Mouse (Mus musculus) embryonic facial prominence, embryonic 10.5 days (tissue): ENCODE measurements around the gene Trmt6. TPM values are rescaled to one million over a fixed set of nuclear protein-coding genes. Genes with fewer than 3 reads are reported as not detected.

Experiments
- DNase-seq: peaks from one replicate; pipeline ENCODE4 v3.0.0-alpha.2; 2017; ENCODE audit warnings: low spot score
- H3K27ac ChIP-seq: fragments of 300-500 bp; sonication (generic); replicated peaks from 2 replicates; pipeline ENCODE4 v1.5.1; 2016; ENCODE audit warnings: mild to moderate bottlenecking
- H3K27me3 ChIP-seq: fragments of 300-500 bp; sonication (generic); replicated peaks from 2 replicates; pipeline ENCODE4 v1.6.1; 2016; ENCODE audit warnings: low read depth, mild to moderate bottlenecking; ENCODE audit not compliant: poor library complexity, severe bottlenecking
- H3K36me3 ChIP-seq: fragments of 300-500 bp; sonication (generic); replicated peaks from 2 replicates; pipeline ENCODE4 v1.6.1; 2016; ENCODE audit warnings: mild to moderate bottlenecking, moderate library complexity
- H3K4me1 ChIP-seq: fragments of 300-500 bp; sonication (generic); 2 replicates; pipeline ENCODE4 v1.6.1; 2016
- H3K4me3 ChIP-seq: fragments of 300-500 bp; sonication (generic); 2 replicates; pipeline ENCODE4 v1.5.1; 2016; ENCODE audit warnings: mild to moderate bottlenecking, moderate library complexity
- H3K9me3 ChIP-seq: fragments of 300-500 bp; sonication (generic); 2 replicates; pipeline ENCODE4 v1.6.1; 2016; ENCODE audit warnings: mild to moderate bottlenecking
- WGBS: fragments of 180-500 bp; shearing (Covaris S2); methylation state at CpG from one replicate; pipeline ENCODE4 v1.1.7; 2016; 5-methylcytosine and 5-hydroxymethylcytosine counted together
- polyA plus RNA-seq: library from polyadenylated mRNA; unstranded; fragments of >200 nt; fragmentation: Nextera tagmentation; extraction: Ambion mirVana; gene quantifications from 2 replicates; pipeline ENCODE4 v1.2.1, GENCODE M21; 2016

The Trmt6 gene
- polyA plus RNA-seq, result 47.4 and 51.1 TPM in 2 replicates

GRCm38 (mm10) chr2:132815608-132816314, at the start of gene Trmt6, which contains the start of gene Mcm8:
Trmt6 (minus strand) TSS chr2:132816055.
Mcm8 (plus strand) TSS chr2:132816141.
- peaks cover 13% of the 10 kb centered on the region for H3K4me1 ChIP-seq
- no peaks in the 10 kb centered on the region for H3K27me3 ChIP-seq
- H3K4me3 ChIP-seq, result peak within 1 kb of the TSS; percentile 83
- under 1% methylated on average over 59 of the region's 59 CpGs for WGBS
- peak within 1 kb of the TSS; percentile 92 for H3K27ac ChIP-seq
- peaks cover 49% of the 10 kb centered on the region for H3K36me3 ChIP-seq
- no peaks in the 10 kb centered on the region for H3K9me3 ChIP-seq
- DNase-seq, result peak; percentile 96

DNA sequence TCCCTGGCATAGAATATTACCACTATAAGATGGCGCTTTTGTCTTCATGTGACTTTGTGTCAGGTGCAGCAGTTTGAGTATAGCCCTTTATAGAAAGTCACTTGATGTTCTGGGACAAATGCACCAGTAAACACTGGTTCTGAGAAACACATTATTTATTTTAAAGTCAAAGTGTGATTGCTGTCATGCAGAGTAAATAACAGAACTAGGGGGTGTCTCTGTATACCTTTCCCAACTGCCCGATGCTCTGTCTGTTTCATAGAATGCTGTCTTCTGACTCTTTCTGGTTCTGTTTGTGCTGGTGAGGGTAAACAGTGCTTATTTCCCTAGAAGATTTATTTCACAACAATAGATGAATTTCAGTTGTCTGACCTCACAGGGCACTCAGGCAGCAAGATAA, 47.5 kb upstream of the Trmt6 start:
- Histone ChIP-seq H3K9me3 (no peaks in the 10 kb centered on the region), H3K27ac (no peak overlapping the region), H3K36me3 (peaks cover 27% of the 10 kb centered on the region), H3K4me1 (no peaks in the 10 kb centered on the region), H3K4me3 (no peak overlapping the region), H3K27me3 (no peaks in the 10 kb centered on the region)
- no peak for DNase-seq
- 95% methylated on average over 2 of the region's 2 CpGs for WGBS

DNA sequence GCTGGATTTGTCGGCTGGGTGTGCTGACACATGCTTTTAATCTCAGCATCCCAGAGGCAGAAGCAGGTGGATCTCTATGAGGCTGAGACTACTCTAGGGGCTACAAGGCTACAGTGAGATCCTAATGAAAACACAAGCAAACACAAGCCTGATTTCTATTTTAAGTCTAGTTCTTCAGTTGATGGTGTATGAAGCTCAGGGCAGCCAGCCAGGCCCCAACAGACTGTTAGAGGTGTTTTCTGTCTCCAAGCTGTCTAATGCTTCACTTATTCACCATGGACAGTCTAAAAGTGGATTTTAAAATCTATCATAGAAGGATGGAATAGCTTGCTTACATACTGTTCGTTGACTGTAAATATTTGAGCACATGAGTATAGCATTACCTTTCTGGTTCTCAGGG, 45.6 kb upstream of the Trmt6 start:
- no peaks in the 10 kb centered on the region for H3K27me3 ChIP-seq
- WGBS, result 88% methylated on average over 2 of the region's 2 CpGs

DNA sequence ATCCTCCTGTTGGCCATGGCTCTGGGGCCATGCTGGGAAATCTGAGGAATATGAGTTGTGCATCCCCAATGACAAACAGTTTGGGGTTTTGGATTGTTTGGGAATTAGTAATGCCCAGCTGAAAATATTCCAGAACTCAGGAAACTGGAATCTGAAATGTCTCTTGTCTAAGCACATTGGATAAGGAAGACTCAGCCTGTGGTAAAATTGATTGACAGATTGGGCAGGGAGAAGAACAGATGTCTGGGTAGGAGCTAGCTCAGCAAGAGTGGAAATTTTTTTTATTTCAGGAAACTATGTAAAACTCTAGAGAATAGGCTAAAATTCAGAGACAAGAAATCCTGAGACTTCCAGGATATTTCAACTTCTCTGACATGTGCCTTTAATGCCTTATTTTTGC, 44.6 kb upstream of the Trmt6 start:
- H3K27ac ChIP-seq, result no peak overlapping the region
- no peaks in the 10 kb centered on the region for H3K4me1 ChIP-seq
- H3K36me3 ChIP-seq, result peaks cover 15% of the 10 kb centered on the region
- no peaks in the 10 kb centered on the region for H3K9me3 ChIP-seq
- no peak for DNase-seq
- H3K27me3 ChIP-seq, result no peaks in the 10 kb centered on the region
- no peak overlapping the region for H3K4me3 ChIP-seq

More for the DNA sequence above, 45.6 kb upstream of the Trmt6 start:
- Histone ChIP-seq H3K27ac (no peak overlapping the region), H3K36me3 (peaks cover 20% of the 10 kb centered on the region), H3K9me3 (no peaks in the 10 kb centered on the region), H3K4me3 (no peak overlapping the region), H3K4me1 (no peaks in the 10 kb centered on the region)
- no peak for DNase-seq

GRCm38 (mm10) chr2:132856333-132856732, 40.5 kb upstream of the Trmt6 start:
- H3K9me3 ChIP-seq, result no peaks in the 10 kb centered on the region
- peaks cover 37% of the 10 kb centered on the region for H3K36me3 ChIP-seq
- DNase-seq, result no peak
- H3K4me1 ChIP-seq, result no peaks in the 10 kb centered on the region
- H3K27me3 ChIP-seq, result no peaks in the 10 kb centered on the region
- H3K27ac ChIP-seq, result no peak overlapping the region
- 83% methylated on average over 5 of the region's 5 CpGs for WGBS
- no peak overlapping the region for H3K4me3 ChIP-seq

- H3K27me3 ChIP-seq, result no peaks in the 10 kb centered on the region
- H3K36me3 ChIP-seq, result peaks cover 51% of the 10 kb centered on the region
- H3K27ac ChIP-seq, result no peak overlapping the region
- H3K4me3 ChIP-seq, result no peak overlapping the region
- no peaks in the 10 kb centered on the region for H3K9me3 ChIP-seq
- no peak for DNase-seq
- H3K4me1 ChIP-seq, result peaks cover 4% of the 10 kb centered on the region
- whole genome bisulfite sequencing, result 97% methylated on average over 1 of the region's 1 CpGs
Measured at GRCm38 (mm10) chr2:132853051-132853450, 37.2 kb upstream of the Trmt6 start.

DNA sequence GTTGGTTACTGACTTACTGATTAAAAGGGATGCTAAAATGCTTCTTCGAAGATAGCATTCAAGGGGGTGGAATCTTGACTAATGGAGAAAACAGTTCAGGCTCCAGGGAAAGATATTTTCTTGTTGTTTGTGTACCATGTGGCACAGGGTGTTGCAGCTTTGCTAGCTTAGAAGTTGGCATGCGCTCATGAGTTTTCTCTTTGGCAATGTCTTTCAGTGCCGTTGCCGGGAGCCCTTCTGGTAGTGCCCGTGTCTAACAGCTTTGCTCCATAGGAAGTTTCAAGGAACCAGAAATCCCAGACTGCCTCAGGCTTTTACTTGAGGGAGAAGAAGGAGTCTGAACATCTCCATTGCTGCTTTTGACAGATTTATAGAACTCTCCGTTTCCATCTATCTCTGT, 33.3 kb upstream of the Trmt6 start:
- peaks cover 45% of the 10 kb centered on the region for H3K36me3 ChIP-seq
- H3K27me3 ChIP-seq, result no peaks in the 10 kb centered on the region
- WGBS, result 92% methylated on average over 6 of the region's 6 CpGs

GRCm38 (mm10) chr2:132848361-132848760, 32.5 kb upstream of the Trmt6 start:
- Histone ChIP-seq H3K27ac (no peak overlapping the region), H3K4me3 (0 out of 2 replicates have a peak overlapping the region, but pooled peaks have one; percentile 93), H3K4me1 (peaks cover 16% of the 10 kb centered on the region), H3K9me3 (no peaks in the 10 kb centered on the region), H3K27me3 (no peaks in the 10 kb centered on the region), H3K36me3 (peaks cover 42% of the 10 kb centered on the region)
- no peak for DNase-seq
- 92% methylated on average over 4 of the region's 4 CpGs for WGBS

More for the DNA sequence above, 33.3 kb upstream of the Trmt6 start:
- H3K9me3 ChIP-seq, result no peaks in the 10 kb centered on the region
- peaks cover 16% of the 10 kb centered on the region for H3K4me1 ChIP-seq
- no peak overlapping the region for H3K4me3 ChIP-seq
- no peak overlapping the region for H3K27ac ChIP-seq
- DNase-seq, result no peak

DNA sequence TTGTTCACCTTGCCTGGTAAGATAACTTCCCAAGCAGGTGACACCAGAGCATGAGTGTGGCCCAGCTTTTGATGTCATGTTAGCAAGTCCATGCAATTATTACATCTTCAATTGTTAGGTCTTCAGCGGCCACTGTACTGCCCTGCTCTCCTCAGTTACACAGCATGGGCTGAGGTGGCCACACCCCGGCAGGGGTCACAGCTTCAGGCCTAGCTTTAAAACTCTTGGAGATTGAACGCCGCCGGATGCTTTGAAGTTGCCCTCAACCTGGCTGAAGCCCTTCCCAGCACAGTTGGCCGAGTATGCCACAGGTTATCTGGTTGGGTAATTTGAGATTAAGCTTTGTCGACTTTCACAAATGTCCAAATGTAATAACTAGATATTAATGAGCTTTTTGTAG, 31.7 kb upstream of the Trmt6 start:
- Histone ChIP-seq H3K4me1 (peaks cover 16% of the 10 kb centered on the region), H3K36me3 (peaks cover 42% of the 10 kb centered on the region), H3K27ac (no peak overlapping the region), H3K4me3 (peak overlapping the region; percentile 93), H3K9me3 (no peaks in the 10 kb centered on the region), H3K27me3 (no peaks in the 10 kb centered on the region)
- 44% methylated on average over 7 of the region's 7 CpGs for WGBS
- peak; percentile 25 for DNase-seq

DNA sequence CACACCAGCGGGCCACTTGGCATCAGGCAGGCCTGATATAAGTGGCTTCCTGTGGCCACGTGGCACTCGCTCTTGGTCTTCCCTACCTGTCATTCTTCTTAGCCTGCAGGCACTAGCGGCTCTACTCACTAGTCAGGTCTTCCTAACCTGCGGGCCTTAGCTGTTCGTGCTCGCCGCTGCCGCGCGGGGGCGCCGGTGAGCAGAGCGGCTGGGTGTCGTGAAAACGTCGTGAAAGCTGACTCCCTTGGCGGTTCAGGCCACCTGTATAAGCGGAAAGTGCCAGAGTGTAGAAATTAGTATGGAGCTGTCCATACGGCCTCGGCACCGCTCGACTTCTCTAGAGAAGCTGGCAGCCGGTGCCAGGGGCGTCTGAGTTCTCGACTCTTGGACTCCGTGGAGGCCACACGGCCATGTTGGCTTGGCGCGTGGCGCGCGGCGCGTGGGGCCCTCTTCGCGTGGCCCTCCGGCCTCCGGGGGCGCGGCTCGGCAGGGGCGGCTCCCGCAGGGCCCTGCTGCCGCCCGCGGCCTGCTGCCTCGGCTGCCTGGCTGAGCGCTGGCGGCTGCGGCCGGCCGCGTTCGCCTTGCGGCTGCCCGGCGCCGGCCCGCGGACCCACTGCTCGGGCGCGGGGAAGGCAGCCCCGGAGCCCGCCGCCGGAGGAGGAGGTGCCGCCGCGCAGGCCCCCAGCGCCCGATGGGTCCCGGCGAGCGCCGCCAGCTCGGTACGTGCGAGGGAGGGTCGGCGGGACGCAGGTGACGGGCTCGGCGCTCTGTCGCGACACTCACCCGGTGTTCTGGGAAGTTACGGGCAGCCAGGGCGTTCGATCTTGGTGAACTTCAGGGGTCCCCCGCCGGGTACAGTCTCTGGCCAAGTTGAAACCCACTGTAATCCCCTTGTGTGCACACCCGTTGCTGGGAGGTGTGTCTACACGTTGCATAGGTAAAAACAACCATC, 30.8 kb upstream of the Trmt6 start, which contains the start of gene Crls1:
Crls1 (plus strand) TSS at position 260 of the 952 bp plus-strand sequence.
- Histone ChIP-seq H3K27me3 (no peaks in the 10 kb centered on the region), H3K27ac (peak within 1 kb of the TSS; percentile 90), H3K4me3 (peak within 1 kb of the TSS; percentile 93), H3K9me3 (no peaks in the 10 kb centered on the region), H3K4me1 (peaks cover 16% of the 10 kb centered on the region), H3K36me3 (peaks cover 39% of the 10 kb centered on the region)
- peak; percentile 98 for DNase-seq
- under 1% methylated on average over 96 of the region's 96 CpGs for WGBS

DNA sequence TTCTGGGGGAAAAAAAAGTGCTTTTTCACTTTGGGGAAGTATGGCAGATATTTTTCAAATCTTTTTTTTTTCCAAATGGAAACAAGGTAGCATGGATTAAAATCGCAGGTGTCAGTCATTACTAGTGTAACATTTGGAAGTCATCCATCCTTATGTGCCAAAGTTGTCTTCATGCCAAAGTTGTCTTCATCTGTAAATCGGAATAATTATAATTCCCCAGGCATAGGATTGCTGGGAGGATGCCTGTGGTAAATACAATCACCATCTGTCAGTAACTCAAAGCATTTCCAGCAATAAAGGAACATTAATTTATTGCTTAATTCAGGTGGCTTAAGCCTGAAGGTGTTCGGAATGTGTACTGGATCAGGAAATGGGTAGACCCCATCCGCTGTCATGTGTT, 25.2 kb upstream of the Trmt6 start:
- no peak overlapping the region for H3K4me3 ChIP-seq
- no peaks in the 10 kb centered on the region for H3K27me3 ChIP-seq
- no peaks in the 10 kb centered on the region for H3K4me1 ChIP-seq
- no peak overlapping the region for H3K27ac ChIP-seq
- peaks cover 72% of the 10 kb centered on the region for H3K36me3 ChIP-seq
- no peak for DNase-seq
- 95% methylated on average over 4 of the region's 4 CpGs for WGBS
- no peaks in the 10 kb centered on the region for H3K9me3 ChIP-seq

GRCm38 (mm10) chr2:132802976-132803375, 12.9 kb downstream of the Trmt6 start:
- Histone ChIP-seq H3K27ac (no peak overlapping the region), H3K36me3 (peaks cover 57% of the 10 kb centered on the region), H3K4me1 (no peaks in the 10 kb centered on the region), H3K4me3 (no peak overlapping the region), H3K27me3 (no peaks in the 10 kb centered on the region), H3K9me3 (no peaks in the 10 kb centered on the region)
- no peak for DNase-seq
- 88% methylated on average over 2 of the region's 2 CpGs for WGBS
